Mouse (Mus musculus) A20 (cell line): ENCODE results near the gene Tmem178.

ENCODE experiments used
- DNase-seq: peaks from one replicate; pipeline ENCODE4 v3.0.0-alpha.2; 2011; ENCODE audit warnings: low read depth, low spot score

Tmem178 gene

DNA sequence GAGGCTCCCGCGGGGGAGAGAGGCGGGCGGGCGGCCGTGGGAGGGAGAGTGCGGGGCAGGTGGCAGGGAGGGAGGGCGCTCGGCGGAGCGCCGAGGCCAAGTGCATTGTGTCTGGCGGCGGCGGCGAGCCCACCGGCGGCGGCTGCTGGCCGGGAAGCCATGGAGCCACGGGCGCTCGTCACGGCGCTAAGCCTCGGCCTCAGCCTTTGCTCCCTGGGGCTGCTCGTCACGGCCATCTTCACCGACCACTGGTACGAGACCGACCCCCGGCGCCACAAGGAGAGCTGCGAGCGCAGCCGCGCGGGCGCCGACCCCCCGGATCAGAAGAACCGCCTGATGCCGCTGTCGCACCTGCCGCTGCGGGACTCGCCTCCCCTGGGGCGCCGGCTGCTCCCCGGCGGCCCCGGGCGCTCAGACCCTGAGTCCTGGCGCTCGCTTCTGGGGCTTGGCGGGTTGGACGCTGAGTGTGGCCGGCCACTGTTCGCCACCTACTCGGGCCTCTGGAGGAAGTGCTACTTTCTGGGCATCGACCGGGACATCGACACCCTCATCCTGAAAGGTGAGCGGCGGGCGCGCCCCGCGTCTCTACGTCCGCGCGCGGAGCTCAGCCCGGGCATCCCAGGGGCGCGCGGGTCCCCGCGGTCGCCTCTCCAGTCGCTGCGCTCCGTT, at the start of gene Tmem178:
Gene Tmem178, plus strand, starts transcription at position 103 of the 669 bp plus-strand sequence.
- no peak for DNase-seq

DNA sequence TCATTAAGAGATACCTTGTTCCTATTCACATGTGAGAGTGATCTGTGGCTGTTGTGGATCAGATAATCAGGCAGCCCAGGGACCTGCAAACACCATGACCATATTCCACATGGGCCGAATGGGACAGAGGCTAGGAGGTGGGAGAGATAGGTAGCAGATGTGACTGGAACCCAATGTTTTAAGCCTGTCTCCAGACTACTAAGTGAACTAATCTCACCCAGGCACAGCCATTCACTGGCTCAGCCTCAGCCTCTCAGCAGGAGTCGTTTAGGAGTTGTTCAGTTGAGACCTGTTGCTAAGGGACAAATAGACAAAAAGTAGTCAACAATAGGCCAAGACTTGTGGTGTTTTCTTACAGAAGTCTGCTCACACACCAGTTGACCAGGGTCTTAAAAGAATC, 48.0 kb upstream of the Tmem178 start:
- no peak for DNase-seq

DNA sequence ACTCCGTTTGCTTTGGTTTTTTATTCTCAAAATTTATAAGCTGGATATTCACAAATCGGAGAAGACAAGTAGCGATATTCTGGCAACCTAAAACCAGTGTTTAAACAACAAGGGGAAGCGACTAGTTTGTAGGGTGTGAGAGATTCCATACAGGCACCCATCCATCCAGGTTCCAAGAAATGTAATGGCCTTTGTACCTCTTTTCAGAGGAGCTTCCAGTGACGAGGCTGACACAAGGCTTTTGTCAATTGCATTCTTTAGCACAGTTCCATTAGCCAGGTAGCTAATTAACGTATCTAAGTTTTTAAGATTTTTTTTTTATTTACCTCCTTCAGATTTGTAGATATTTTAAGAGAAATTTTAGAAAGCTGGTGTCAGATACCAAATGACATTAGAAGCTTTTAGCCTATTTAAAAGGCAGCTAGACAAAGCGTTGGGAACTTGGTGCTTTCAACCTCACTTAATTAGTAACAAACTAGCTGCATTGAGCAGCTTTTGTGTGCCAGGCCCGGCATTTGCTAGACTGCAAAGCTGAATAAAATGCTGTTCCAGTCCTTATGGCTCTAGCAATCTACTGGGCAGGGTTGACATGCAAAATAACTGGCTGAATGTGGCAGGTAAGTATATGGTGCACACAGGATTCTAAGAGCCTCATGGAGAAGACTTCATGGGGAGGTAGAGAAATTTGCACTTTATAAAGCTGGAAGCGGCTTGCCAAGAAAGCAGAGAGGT, 46.6 kb upstream of the Tmem178 start:
- no peak for DNase-seq

DNA sequence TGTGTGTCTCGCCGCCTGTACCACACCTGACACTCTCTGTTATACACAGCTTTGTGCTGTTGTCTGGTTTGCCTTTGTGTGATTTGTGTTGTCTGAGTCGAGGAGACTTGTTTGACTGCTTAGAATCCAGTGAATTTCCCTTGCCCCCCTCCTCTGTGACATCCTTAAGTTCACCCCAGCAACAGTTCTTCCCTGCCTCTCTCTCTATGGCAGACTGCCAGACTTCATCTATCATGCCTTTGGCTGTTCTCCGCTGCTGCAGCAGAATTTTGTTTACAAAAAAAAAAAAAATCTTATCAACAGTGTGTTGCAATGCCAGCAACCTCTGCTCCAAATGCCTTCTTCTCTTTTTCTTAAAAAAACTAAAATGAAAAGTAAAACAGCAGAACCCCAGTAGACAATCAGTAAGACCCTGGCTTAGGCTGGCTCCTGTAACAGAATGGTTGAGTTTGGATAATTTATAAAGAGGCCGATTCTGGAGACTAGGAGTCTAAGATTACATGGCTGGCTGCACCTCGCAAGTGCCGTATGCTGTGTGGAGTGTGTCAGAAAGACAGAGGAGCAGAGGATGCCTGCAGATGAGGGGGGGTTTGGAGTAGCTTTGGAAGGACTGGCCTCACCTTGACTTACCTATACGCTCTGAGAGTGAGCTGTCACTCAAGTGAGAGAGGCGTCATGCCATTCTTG, 44.8 kb upstream of the Tmem178 start:
- DNase-seq: no peak

DNA sequence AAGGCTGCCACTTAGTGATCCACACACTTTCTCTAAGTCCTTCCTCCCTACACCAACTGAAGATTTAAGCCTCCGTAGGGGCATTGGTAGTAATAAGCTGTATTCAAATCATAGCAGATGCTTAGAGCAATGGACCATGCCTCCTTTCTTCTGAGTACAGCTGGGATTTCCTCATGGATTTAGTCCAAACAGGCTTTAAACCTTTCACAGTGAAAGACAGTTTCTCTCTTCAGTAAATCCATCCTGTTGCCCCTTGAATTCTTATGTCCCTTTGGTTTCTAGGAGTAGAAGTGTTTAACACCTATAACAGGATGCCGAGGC, 44.3 kb upstream of the Tmem178 start:
- no peak for DNase-seq

DNA sequence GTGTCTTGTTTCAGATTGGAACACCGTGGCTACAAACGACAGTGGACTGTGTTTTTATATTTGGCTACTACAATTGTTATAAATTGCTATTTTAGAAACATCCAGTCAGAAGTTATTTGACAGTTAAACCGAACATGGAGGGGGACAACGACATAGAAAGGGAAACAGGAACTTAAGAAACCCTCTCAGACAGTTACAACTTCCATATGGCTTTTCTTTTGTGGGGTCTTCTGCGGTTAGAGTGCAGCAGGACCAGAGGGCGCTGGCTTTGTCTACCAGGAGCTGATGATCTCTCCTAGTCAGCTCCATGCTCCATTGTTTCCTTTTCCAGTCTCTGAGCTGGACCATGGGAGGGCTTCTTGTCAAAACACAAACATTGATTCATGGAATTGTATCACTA, 42.5 kb upstream of the Tmem178 start:
- no peak for DNase-seq

DNA sequence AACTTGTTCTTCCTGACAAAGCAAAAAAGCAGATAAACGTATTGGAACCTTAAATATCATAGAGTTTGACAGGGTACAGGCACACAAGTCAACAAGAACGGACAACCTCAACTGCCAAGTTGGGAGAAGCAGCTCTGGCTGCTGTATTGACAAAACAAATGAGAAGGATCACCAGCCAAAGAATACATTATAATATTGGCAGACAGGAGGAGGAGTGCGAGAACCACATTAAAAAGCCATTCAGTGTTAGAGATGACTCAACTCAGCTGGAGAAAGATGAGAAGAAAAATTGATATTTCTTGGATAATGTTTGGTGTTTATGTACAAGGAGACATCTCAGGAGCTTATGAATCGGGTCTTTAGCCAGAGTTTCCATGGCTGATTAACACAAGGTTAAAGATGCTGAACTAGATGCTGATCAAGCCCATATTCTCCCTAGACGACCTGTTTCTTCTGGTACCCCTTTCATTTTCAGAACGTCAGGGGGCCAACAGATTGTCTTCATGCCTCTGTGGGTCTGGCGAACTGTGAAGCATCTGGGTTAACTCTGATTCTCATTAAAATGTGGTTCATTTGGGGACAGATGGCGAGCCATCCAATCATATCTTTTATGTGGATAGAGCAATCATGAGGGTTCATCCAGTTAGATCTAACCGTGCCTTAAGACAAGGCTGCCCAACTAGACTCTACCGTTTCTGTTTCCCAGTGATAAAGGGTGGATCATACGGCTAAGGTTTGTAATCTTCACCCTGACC, 41.1 kb upstream of the Tmem178 start:
- no peak for DNase-seq

DNA sequence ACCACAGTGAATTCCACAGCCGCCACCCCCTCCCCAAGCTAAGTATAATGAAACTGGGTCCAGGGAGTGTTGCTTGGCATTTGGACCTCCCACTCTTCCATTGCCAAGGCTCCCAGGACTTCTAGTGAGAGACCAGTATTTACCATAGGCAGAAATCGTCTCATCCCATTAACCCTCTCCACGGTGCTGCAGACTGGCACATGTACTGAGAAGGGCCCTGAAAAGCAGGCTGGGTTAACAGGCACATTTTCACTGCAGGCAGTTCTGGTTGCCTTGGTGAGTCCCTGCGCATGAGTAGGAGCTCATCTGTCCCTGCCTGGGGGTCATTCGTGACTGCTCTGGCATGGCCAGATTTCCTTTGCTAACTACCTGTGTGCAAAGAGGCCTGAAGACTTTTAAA, 40.4 kb upstream of the Tmem178 start:
- DNase-seq: no peak

DNA sequence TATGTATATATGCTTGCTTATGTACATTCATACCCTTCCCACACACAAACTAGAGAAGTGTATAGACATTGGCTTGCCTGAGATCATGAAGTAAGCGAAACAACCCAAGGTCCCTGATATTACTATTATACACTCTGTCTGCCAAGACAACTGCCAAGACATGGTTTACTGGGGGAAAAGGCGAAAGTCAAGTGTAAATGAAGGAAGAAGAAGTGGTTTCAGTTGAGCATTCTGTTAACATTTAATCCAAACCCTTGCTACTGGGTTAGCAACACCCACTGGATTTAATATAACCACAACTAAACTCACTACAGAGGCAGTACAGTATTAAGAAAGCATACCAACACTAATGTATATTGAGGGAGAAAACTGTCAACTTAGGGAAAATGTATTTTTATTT, 28.8 kb upstream of the Tmem178 start:
- DNase-seq: no peak

DNA sequence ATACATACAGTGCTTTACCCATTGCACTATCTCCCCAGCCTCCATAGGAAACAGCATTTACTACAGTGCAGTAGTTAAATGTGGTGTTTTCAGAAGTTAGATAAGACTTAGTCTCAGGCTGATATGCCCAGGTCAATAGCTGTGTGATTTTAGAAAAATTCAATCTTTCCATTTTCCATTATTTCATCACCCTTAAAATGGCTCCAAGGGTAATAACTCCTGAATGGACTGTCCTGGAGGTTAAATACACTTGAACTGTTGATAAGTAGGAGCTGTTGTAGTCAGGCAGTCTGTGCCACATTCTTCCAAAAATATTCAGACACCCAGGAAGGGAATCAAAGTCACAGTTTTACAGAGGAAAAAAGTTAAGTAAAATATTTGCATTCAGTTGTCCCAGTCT, 25.2 kb upstream of the Tmem178 start:
- no peak for DNase-seq

DNA sequence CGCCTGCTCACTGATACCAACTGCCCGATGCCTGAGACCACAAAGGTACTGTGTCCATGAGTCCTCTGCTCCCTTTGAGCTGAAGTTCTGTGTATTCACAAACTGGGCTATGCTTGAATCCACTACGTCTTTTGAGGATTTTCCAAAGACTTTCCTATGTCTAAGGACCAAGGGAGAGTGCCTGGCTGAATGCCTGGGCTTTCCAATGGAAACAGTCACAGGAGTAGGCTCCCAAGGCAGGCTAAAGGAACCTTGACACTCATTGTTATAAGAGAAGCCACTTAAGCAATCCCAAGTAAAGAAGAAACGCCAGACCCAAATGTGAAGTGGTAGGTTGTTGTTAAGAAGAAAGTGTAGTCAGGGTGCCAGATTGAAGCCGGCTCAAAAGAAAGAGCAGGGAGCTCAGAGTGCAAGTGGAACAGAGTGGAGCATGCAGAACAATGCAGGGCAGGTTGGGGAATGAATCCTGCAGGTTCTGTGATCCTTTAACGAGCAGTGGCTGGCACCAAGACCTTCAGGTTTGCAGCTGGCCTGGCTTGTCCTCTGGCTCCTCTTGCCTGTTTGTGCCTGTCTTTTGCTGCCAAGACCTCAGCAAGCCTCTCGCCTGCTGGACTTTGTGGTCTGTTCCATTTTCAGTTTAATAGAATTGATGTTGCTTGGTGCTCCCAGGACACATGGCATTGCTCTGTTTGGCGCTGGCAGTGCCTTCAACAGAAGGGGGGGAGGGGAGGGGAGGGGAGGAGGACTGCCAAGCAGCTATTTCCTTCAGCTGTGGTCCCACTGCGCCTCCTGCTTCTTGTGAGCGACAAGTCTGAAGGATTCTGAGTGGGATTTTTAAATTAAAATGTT, 22.9 kb upstream of the Tmem178 start:
- no peak for DNase-seq

DNA sequence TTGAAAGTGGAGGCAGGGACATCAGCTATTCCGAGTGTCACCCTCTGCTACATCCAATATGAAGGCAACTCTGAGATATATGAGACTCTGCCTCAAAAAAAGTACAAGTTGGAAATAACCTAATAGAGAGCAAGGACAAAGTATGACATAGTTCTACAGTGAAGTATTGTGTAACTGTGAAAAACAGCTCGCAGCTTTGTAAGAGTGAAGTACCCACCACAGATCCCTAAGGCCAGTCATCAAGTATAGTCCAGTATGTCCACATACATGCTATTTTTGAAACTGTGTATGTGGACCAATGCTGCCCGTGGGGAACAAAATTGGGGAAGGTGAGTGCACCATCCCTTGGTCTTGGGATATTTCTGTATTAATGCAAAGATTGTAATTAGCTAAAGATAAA, 18.9 kb upstream of the Tmem178 start:
- no peak for DNase-seq

DNA sequence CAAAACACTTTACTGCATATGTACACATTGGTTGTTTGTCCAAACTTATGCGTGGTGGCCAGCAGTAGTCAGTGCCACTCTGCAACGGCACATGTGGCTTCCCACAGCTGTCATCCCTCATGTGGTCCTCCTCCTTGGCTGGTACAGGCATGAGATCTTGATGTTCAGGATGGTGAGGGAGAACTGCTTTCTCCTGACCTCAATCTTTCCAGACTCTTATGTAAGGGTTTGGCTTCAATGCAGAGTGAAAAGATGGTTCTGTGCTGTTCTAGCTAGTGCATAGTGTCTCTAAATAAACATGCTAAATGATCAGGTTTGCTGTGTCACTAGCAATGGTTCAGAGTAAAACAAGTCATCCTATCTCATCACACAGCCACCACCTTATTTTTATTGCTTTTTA, 17.3 kb upstream of the Tmem178 start:
- no peak for DNase-seq

DNA sequence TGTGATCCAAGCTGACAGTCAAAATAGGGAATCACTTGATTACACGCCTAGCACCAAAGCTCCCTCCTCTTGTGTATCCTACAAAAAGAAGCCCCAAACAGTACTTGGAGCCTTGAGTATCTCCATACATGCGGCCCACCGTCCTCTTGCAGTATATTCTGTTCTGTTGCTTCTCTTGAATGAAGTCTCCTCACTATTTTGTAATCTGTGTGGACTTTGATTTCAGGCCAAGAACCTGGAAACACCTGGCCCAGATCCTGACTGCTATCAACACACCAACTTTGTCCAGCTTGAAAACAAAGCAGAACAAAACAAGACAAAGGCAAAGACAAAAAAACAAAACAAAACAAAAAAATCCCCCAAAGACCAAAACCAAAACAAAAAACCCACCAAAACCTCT, 11.7 kb upstream of the Tmem178 start:
- DNase-seq: no peak

DNA sequence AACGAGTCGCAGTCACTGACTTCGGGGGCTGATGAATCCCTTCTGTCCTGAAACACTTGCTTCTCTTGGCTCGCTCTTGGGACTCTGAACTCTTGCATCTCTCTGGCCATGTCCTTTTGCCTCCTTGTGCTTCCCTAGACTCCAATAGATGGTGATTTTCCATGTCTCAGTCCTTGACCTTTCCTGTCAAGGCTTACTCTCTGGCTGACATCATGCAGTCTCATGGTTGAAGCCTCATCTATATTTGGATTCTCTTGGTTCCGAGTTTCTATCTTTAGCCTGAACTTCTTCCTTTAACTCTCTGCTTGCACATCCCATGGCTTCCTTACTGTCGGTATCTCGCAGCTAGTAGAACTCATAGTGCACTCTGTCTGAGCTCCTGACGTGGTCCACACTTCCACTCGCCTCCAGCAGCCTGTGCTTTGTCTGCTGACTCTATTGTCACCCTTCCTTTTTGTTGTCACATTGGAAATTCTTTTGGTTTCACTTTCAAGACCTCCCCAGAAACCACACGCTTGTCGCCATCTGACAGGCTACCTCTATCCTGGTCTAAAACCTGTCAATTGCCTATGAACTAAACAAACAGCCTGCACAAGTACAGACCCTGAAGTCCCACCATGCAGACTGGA, 10.9 kb upstream of the Tmem178 start:
- DNase-seq: no peak

DNA sequence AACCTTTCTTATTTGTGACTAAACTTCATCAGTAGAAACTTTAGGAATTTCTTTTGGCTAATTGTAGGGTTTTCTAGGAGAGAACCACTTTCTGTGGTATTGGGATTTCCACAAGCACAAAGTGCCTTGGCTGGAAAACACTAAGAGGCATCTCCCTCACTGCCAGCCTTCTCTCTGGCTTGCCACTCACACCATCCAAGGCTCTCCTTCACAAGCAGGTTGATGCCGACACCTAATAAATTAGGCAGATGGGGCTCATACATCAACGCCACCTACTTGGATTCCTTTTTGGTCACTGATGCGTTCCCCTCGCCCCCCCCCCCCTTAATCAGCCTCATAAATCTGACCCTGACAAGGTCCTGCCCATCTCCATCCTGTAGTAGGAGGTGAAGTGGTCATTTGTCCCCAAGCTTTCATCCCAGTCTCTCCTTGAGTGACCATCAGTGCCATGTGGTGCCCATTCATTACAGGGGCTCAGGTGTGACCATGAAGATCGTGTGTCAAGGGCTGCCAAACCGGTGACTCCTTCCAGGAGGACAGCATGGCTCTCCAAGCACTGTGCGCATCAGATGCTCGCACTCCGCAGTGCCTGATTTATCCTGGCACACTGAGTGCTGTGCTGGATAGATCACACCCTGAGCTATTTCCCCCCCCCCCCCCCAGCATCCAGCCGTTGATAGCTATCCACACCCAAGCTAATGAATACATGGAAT, 8.5 kb upstream of the Tmem178 start:
- DNase-seq: no peak

DNA sequence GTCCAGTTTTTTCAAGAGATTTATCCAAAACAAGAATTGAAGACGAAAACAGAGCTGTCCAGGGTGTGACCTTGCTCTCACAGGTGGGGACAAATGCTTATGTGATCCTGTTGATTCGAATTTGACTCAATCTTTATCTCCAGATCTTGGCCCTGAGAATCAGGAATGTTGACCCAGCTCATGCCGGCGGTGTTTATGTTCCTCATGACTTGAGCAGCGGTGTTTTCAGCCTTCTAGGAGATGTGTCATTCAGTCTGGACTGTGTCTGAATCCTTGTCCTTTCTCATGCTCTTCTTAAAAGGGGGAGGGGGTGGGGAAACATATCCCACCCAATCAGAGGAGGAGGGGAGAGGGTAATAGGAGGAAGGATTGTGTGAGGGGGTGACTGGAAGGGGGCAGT, 7.9 kb upstream of the Tmem178 start:
- DNase-seq: no peak

DNA sequence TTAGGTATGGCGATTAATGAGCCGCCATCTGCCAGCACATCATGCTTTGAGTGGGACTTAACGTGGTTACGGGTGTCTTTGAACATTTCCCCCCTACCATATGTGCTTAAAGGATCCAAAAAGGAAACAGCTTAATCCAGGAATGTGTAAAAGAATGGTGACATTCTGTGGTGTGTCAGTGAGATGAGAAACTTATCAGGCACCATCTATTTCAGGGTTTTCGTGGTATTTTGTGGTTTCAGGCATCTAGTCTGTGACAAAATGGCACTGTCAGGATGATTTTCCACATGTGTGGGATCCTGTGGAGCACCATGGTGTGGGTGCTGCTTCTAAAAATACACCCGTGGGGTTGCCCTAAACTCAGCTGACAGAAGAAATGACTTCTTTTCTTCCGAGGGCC, 4.6 kb upstream of the Tmem178 start:
- no peak for DNase-seq

DNA sequence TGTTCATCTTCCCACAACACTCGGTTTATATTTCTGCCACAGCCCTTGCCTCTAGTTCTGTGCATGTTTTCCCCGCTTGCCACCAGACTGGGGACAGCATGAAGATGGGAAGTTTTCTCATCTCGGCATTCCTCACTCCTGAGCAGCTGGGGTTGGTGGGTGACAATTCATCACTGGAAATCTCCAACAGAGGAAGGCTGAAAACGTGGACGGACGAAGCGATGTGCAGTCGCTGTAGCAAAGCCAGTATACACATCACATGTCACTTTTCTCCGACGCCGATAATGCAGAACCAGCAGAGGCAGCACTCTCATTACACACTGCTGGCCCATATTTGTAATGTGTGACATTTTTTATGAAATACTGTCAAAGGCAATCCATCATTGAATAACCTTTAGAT, 2.6 kb upstream of the Tmem178 start:
- no peak for DNase-seq

DNA sequence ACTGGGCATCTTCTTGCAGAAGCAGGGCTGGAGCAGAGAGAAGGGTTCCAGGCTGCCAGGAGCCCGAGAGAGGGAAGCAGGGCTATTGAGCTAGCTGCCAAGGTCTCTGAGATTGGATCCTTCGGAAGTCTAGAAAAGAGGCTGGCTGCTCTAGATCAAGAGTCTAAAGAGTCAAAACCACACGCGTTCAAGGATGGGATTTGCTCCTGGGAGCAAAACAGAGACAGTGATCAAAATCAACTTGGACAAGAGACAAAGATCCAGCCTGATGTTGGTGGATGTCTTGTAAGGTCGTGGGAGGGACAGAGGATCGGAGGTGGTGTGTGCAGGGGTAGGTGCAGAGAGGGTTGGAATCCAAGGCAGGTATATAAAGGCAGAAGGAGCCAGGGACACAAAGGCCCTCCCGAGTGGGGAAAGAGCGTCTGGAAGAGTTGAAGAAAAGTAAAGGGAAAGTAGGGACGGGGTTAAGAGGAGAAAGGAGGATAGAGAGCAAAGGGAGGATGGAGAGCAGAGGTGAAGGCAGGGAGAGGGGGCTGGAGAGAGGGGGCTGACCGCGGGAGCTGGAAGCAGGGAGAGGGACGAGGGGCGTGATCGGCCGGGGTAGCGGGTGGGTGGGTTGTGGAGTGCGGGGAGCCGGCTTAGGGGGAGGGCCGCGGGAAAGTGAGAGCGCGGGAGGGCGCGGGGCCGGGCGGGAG, 450 bp upstream of the Tmem178 start:
- no peak for DNase-seq
